Mouse (Mus musculus) intestine, postnatal 0 days (tissue): ENCODE measurements around the gene Gjc2. TPM values are rescaled to one million over a fixed set of nuclear protein-coding genes. Genes with fewer than 3 reads are reported as not detected.
A peak's percentile ranks its signal among the peaks of the same experiment; 100 is the strongest.

ENCODE experiments used
- ATAC-seq: fragments of 200-750 bp; cut with Nextera tagmentation; 2 replicates; pipeline ENCODE4 v1.8.0; 2017; ENCODE audit warnings: mild to moderate bottlenecking, moderate TSS enrichment, moderate library complexity
- H3K27ac ChIP-seq: fragments of 300-500 bp; sonication (generic); 2 replicates; pipeline ENCODE4 v1.5.1; 2014; ENCODE audit warnings: mild to moderate bottlenecking, low read depth, low read length, moderate library complexity
- H3K27me3 ChIP-seq: fragments of 300-500 bp; sonication (generic); replicated peaks from 2 replicates; pipeline ENCODE4 v1.6.1; 2014; ENCODE audit warnings: low read length, mixed read lengths; ENCODE audit not compliant: control insufficient read depth, insufficient read depth
- H3K36me3 ChIP-seq: fragments of 300-500 bp; sonication (generic); 2 replicates; pipeline ENCODE4 v1.6.1; 2014; ENCODE audit warnings: mild to moderate bottlenecking, moderate library complexity; ENCODE audit not compliant: control insufficient read depth, insufficient read depth
- H3K4me1 ChIP-seq: fragments of 300-500 bp; sonication (generic); replicated peaks from 2 replicates; pipeline ENCODE4 v1.6.1; 2014; ENCODE audit warnings: antibody characterized with exemption, low read length, mixed read lengths; ENCODE audit not compliant: control insufficient read depth, insufficient read depth
- H3K4me2 ChIP-seq: fragments of 300-500 bp; sonication (generic); replicated peaks from 2 replicates; pipeline ENCODE4 v1.6.1; 2014; ENCODE audit warnings: low read depth, mild to moderate bottlenecking, moderate library complexity
- H3K4me3 ChIP-seq: fragments of 300-500 bp; sonication (generic); 2 replicates; pipeline ENCODE4 v1.5.1; 2014; ENCODE audit warnings: low read depth, low read length
- H3K9ac ChIP-seq: fragments of 300-500 bp; sonication (generic); 2 replicates; pipeline ENCODE4 v1.6.1; 2014; ENCODE audit warnings: mild to moderate bottlenecking, low read depth, low read length
- H3K9me3 ChIP-seq: fragments of 300-500 bp; sonication (generic); 2 replicates; pipeline ENCODE4 v1.6.1; 2016; ENCODE audit warnings: mixed run types; ENCODE audit not compliant: control insufficient read depth
- CTCF ChIP-seq: sonication (generic); IDR thresholded peaks from 2 replicates; pipeline ENCODE4 v1.5.1; 2016; ENCODE audit warnings: low read depth, mild to moderate bottlenecking, control low read depth, antibody characterized with exemption, moderate library complexity
- WGBS: fragments of 180-500 bp; shearing (Covaris S2); extraction: QIAGEN DNeasy Blood & Tissue Kit; methylation state at CpG from one replicate; pipeline ENCODE4 v1.1.7; 2014; 5-methylcytosine and 5-hydroxymethylcytosine counted together
- polyA plus RNA-seq: library from polyadenylated mRNA; unstranded; fragments of >200 nt; fragmentation: Nextera tagmentation; extraction: Ambion mirVana; gene quantifications from 2 replicates; pipeline ENCODE4 v1.2.1, GENCODE M21; 2015

Gjc2 gene
- polyA plus RNA-seq, 1 experiment from 2014 or later = 2.2 TPM

- H3K9ac ChIP-seq = peak overlapping the region; percentile 81
- H3K4me1 ChIP-seq = peaks cover 9% of the 10 kb centered on the region; the same call in 1 of the 2 replicates
- ATAC-seq = no peak
- H3K36me3 ChIP-seq = peaks cover 21% of the 10 kb centered on the region
- H3K27me3 ChIP-seq = no peaks in the 10 kb centered on the region
- H3K4me3 ChIP-seq = peak overlapping the region; percentile 92
- H3K4me2 ChIP-seq = peak overlapping the region; percentile 87
- H3K9me3 ChIP-seq = no peaks in the 10 kb centered on the region
- 25% methylated on average over 16 of the region's 16 CpGs for WGBS
- TF ChIP-seq CTCF = no peak
- H3K27ac ChIP-seq = peak overlapping the region; percentile 64
Observed at GRCm38 (mm10) chr11:59201216-59202002, 18.4 kb upstream of the Gjc2 start.

GRCm38 (mm10) chr11:59196230-59196629 is 13.2 kb upstream of the Gjc2 start:
- Histone ChIP-seq H3K4me1 (peaks cover under 1% of the 10 kb centered on the region; the same call in 1 of the 2 replicates), H3K4me3 (no peak overlapping the region), H3K27me3 (no peaks in the 10 kb centered on the region), H3K27ac (no peak overlapping the region), H3K36me3 (peaks cover 7% of the 10 kb centered on the region; the same call in 1 of the 2 replicates), H3K9ac (no peak overlapping the region), H3K4me2 (no peak overlapping the region), H3K9me3 (no peaks in the 10 kb centered on the region)
- TF ChIP-seq CTCF = no peak
- ATAC-seq = no peak

GRCm38 (mm10) chr11:59192059-59192386 is 9.0 kb upstream of the Gjc2 start, which contains the start of gene Guk1:
TSS of gene Guk1 (minus strand) at chr11:59192212.
- WGBS = 4% methylated on average over 16 of the region's 16 CpGs
- Histone ChIP-seq H3K9me3 (no peaks in the 10 kb centered on the region), H3K36me3 (no peaks in the 10 kb centered on the region; the same call in 1 of the 2 replicates), H3K27me3 (no peaks in the 10 kb centered on the region), H3K27ac (peak within 1 kb of the TSS; percentile 73), H3K4me1 (0 out of 2 replicates have a peak, but pooled peaks cover 3% of the 10 kb centered on the region), H3K4me2 (peak within 1 kb of the TSS; percentile 79), H3K9ac (peak within 1 kb of the TSS; percentile 51), H3K4me3 (peak within 1 kb of the TSS; percentile 58)
- ATAC-seq = no peak
- no peak for TF ChIP-seq CTCF

- H3K4me3 ChIP-seq = peak overlapping the region; percentile 58
- peak; percentile 29 for TF ChIP-seq CTCF
- ATAC-seq = peak; percentile 94
- peaks cover 2% of the 10 kb centered on the region; the same call in 1 of the 2 replicates for H3K36me3 ChIP-seq
- no peaks in the 10 kb centered on the region for H3K9me3 ChIP-seq
- H3K9ac ChIP-seq = peak overlapping the region; percentile 51
- whole genome bisulfite sequencing = under 1% methylated on average over 59 of the region's 59 CpGs
- H3K4me2 ChIP-seq = peak overlapping the region; percentile 79
- peak overlapping the region; percentile 73 for H3K27ac ChIP-seq
- 0 out of 2 replicates have a peak, but pooled peaks cover 3% of the 10 kb centered on the region for H3K4me1 ChIP-seq
- H3K27me3 ChIP-seq = no peaks in the 10 kb centered on the region
Observed at GRCm38 (mm10) chr11:59191231-59192058, 8.4 kb upstream of the Gjc2 start.

- peak; percentile 29; the same call in 1 of the 2 replicates for ATAC-seq
- H3K9ac ChIP-seq = no peak overlapping the region
- peaks cover 29% of the 10 kb centered on the region for H3K36me3 ChIP-seq
- H3K27ac ChIP-seq = no peak overlapping the region; the same call in 1 of the 2 replicates
- H3K9me3 ChIP-seq = no peaks in the 10 kb centered on the region
- no peak for TF ChIP-seq CTCF
- peaks cover 10% of the 10 kb centered on the region; the same call in 1 of the 2 replicates for H3K4me1 ChIP-seq
- H3K4me3 ChIP-seq = no peak overlapping the region
- H3K4me2 ChIP-seq = no peak overlapping the region
- H3K27me3 ChIP-seq = no peaks in the 10 kb centered on the region
- WGBS = 28% methylated on average over 6 of the region's 6 CpGs
Observed at GRCm38 (mm10) chr11:59187706-59188105, 4.7 kb upstream of the Gjc2 start.

GRCm38 (mm10) chr11:59185490-59185889 is 2.5 kb upstream of the Gjc2 start:
- ATAC-seq = no peak
- peaks cover 31% of the 10 kb centered on the region for H3K36me3 ChIP-seq
- peaks cover 7% of the 10 kb centered on the region; the same call in 1 of the 2 replicates for H3K4me1 ChIP-seq
- no peak for TF ChIP-seq CTCF
- H3K9ac ChIP-seq = no peak overlapping the region
- H3K4me3 ChIP-seq = no peak overlapping the region
- H3K27me3 ChIP-seq = no peaks in the 10 kb centered on the region
- no peaks in the 10 kb centered on the region for H3K9me3 ChIP-seq
- H3K27ac ChIP-seq = no peak overlapping the region
- WGBS = 90% methylated on average over 5 of the region's 5 CpGs
- no peak overlapping the region for H3K4me2 ChIP-seq
